Mouse (Mus musculus): ENCODE results near the gene Cep97.
"Not testable (repeated sequence)": the region's sequence is repeated elsewhere in the genome, so short reads cannot be mapped to it uniquely, and the experiment has no call there.

The Cep97 gene

GRCm38 (mm10) chr16:55947876-55948410 is 13.3 kb upstream of the Cep97 start:
- DNase-seq (ENCODE audit: low read depth, low spot score) = not testable (repeated sequence)

DNA sequence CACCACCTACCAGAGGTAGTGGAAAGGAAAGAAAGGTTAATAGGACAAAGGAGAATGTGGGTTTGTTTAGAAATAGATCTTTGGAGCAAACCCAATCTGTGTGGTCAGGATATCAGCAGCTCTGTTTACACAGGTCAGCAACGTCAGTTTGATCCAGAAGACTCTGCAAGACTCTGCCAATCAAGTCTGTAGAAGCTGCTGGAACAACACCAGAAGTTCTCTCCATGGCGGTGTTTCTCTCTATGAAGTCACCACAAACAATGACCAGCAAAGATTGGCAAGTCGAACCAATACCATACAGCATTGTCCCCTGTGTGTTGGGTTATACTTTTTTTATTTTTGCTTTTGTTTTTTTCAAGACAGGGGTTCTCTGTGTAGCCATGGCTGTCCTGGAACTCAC is 12.6 kb upstream of the Cep97 start:
- no peak for DNase-seq (ENCODE audit: low read depth, low spot score)

GRCm38 (mm10) chr16:55940781-55941180 is 6.1 kb upstream of the Cep97 start:
- no peak for DNase-seq (ENCODE audit: low read depth, low spot score)

DNA sequence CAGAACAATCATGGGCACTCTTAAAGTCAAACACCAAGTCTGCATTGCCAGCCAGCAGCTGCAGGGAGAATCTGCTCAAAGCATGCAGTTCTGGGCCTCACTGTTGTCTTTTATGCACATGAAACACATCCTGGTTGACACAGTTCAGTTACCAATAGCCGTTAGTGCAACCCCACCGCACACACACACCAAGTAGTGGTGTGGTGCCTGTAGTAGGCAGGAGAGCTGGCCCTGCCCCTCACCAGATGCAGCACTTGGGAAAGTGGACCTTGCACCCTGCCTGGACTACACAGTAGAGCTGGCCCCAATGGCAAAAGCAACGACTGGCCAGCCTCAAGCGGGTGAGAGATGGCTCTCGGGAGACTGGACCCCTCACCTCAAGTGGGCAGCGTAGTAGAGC is 5.0 kb upstream of the Cep97 start:
- DNase-seq (ENCODE audit: low read depth, low spot score) = no peak

- DNase-seq (ENCODE audit: low read depth, low spot score) = no peak
Measured at GRCm38 (mm10) chr16:55938761-55939160, 4.1 kb upstream of the Cep97 start.

- DNase-seq (ENCODE audit: low read depth, low spot score) = peak; percentile 58
Measured at GRCm38 (mm10) chr16:55933681-55934343, 843 bp downstream of the Cep97 start.

- no peak for DNase-seq (ENCODE audit: low read depth, low spot score)
Measured at GRCm38 (mm10) chr16:55924010-55924409, 10.6 kb downstream of the Cep97 start.

DNA sequence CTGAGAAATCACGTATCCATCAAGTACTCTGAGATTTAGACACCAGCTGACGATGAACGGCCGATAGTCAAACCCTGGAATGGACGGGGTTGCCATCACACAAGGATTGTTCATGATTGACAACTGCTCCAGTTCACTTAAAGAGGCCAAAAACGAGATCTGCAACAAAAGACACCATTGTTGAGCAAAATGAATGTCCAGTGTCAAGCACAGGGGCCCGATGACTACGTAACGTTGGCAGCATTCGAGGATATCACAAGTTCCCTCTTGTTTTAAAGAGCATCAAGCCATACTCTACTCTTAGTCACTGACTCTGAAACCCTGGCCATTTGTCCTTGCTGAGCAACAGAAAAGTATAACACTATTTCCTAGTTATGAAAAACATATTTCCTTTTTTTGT is 12.6 kb downstream of the Cep97 start:
- no peak for DNase-seq (ENCODE audit: low read depth, low spot score)

GRCm38 (mm10) chr16:55914716-55915115 is 19.9 kb downstream of the Cep97 start:
- no peak for DNase-seq (ENCODE audit: low read depth, low spot score)

GRCm38 (mm10) chr16:55910208-55910793 is 24.4 kb downstream of the Cep97 start:
- DNase-seq (ENCODE audit: low read depth, low spot score) = no peak

DNA sequence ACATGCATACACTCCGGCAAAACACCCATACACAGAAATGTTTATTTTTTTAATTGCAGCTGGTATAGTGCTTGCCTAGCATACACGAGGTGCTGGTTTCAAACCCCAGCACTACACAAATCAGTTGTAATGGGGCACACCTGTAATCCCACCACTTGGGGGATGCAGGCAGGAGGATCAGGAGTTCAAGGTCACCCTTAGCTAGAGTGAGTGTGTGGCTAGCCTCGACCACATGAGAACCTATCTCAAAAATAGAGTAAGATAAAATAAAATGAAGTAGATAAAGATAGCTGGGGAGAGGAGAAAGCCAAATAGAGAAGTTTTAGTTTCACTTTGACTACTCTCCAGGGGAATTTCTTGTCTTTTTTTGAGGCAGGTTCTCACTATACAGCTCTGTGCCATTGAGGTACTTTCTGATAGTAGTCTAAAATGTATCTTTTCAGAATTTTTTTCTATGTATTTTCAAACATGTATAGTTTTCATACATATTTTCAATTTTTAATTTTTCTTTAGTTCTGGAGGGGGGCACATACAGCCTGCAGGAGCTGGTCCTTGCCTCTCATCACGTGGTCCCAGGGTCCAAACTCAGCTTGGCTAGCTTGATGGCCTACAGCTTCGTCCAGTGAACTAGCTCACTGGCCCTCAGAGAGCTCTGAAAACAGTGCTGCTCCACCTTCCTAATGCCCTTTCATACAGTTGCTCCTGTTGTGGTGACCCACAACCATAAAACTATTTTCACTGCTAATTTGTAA is 27.6 kb downstream of the Cep97 start:
- DNase-seq (ENCODE audit: low read depth, low spot score) = no peak

DNA sequence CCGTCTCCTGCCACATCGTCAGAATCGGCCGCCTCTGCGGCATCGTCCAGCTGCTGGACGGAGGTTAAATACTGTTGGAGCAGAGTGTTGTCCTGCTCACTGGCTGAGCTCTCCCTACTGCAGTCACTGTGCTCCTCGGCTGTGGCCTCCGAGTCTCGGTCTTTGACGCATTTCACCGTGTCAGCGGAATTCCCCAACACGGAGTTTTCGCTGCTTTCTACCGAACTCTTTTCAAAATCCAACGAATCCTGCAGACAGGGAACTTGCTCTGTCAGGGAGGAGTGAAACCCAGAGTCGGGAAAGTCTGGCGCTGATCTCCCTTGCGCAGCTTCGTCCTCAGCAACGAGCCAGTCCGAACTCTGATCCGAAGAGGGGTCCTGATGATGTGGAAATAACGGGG is 29.3 kb downstream of the Cep97 start:
- DNase-seq (ENCODE audit: low read depth, low spot score) = no peak

GRCm38 (mm10) chr16:55901839-55902756 is 32.6 kb downstream of the Cep97 start:
- DNase-seq (ENCODE audit: low read depth, low spot score) = no peak

DNA sequence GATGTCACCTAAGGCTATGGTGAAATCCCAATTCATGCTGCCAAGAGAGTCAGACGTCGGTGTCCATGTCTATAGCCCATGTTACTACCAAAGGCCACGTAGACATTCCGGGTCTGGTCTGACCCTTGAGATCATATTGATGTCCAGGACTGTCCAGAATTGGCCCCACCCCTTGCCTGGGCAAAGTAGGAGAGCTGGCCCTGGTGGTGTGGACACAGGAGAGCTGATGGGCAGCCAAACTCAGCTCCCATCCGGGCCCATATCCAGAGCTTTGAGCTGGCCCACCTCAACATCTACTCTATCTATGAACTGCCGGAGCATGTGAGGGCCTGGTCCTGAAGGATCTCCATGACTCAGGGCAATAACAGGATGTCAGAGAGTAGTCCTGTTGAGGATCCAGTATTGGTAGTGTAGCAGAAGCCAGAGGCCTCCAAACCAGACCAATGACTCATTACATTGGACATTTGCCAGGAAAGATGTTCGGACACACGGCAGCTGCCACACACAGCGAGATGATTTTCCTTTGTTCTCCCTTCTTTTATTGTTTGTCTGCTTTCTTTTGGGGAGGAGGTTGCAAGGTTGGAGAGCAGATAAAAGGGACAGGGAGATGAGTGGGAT is 36.2 kb downstream of the Cep97 start:
- DNase-seq (ENCODE audit: low read depth, low spot score) = no peak

DNA sequence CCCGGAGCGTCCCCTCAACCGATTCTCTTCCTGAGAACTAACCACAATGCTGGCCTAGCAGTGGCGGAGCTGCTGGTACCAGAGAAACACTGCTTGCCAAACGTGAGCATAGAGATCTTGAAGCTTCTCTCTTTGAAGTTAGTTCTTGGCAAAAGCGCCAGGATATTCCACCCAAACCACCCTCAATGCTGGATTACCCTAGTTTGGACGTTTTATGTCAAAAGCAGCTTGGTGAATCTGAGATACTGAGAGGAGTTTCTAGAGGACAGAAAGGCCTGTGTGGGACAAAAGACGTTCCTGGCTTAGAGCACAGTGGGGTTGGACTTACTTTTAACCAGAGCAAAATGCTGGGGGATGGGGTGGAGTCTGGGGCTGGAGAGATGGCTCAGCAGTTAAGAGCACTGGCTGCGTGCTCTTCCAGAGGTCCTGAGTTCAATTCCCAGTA is 39.0 kb downstream of the Cep97 start:
- DNase-seq (ENCODE audit: low read depth, low spot score) = peak; percentile 27

- DNase-seq (ENCODE audit: low read depth, low spot score) = peak; percentile 87
Measured at GRCm38 (mm10) chr16:55894893-55895650, 39.6 kb downstream of the Cep97 start, which contains the start of gene Nxpe3. Nxpe3 (minus strand) TSS chr16:55895285.

DNA sequence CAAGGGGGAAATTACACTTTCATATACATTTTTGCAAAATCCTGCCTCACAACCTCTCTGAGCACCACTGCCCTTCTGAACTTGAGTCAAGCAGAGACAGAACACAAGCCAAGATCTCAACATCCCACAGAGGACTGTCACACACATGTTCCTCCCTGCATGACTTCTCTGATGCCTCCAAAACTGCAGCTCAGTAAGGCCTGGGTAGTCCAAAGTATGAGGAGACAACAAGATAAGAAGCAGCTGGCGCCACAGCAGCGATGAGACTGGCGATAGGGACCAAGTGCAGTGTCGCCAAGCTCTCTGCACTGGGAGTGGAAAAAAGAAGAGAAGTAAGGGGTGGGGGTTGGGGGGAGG is 40.1 kb downstream of the Cep97 start:
- no peak for DNase-seq (ENCODE audit: low read depth, low spot score)

GRCm38 (mm10) chr16:55893410-55894107 is 41.1 kb downstream of the Cep97 start:
- no peak for DNase-seq (ENCODE audit: low read depth, low spot score)

DNA sequence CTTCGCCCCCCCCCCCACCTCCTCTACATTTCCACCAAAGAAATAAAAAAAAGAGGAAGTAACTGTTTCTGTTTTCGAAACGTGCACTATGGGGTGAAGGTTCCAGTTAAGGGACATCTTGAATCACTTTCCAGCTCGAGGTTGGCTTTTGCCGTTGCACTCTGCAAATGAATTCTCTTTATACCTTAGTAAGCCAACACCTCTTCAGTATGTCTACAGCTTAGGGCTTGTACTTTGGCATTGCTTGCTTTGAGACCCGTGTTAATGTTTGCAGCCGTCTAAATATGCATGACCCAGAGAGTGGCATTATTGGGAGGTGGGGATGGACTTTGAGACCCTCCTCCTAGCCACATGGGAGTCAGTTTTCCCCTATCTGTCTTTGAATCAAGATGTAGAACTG is 42.2 kb downstream of the Cep97 start:
- DNase-seq (ENCODE audit: low read depth, low spot score) = no peak

- no peak for DNase-seq (ENCODE audit: low read depth, low spot score)
Measured at GRCm38 (mm10) chr16:55891346-55891745, 43.3 kb downstream of the Cep97 start.

Data from mesoderm, embryonic 11.5 days (tissue).